Mouse (Mus musculus) stomach, embryonic 16.5 days (tissue): ENCODE results near the gene Mael. TPM values are rescaled to one million over a fixed set of nuclear protein-coding genes. Genes with fewer than 3 reads are reported as not detected.

Source experiments
- ATAC-seq: fragments of 200-750 bp; cut with Nextera tagmentation; 2 replicates; pipeline ENCODE4 v1.8.0; 2017; ENCODE audit warnings: moderate number of reproducible peaks, moderate TSS enrichment; ENCODE audit not compliant: insufficient read depth, low FRiP score
- H3K27ac ChIP-seq: fragments of 300-500 bp; sonication (generic); 2 replicates; pipeline ENCODE4 v1.5.1; 2014; ENCODE audit warnings: low read length
- H3K27me3 ChIP-seq: fragments of 300-500 bp; sonication (generic); 2 replicates; pipeline ENCODE4 v1.6.1; 2014; ENCODE audit warnings: low read length, control low read depth, mixed read lengths; ENCODE audit not compliant: control insufficient read depth, insufficient read depth
- H3K36me3 ChIP-seq: fragments of 300-500 bp; sonication (generic); 2 replicates; pipeline ENCODE4 v1.6.1; 2014; ENCODE audit warnings: low read length; ENCODE audit not compliant: control insufficient read depth, insufficient read depth
- H3K4me1 ChIP-seq: fragments of 300-500 bp; sonication (generic); 2 replicates; pipeline ENCODE4 v1.6.1; 2014; ENCODE audit warnings: low read length, control low read depth, mixed read lengths; ENCODE audit not compliant: control insufficient read depth, insufficient read depth
- H3K4me2 ChIP-seq: fragments of 300-500 bp; sonication (generic); 2 replicates; pipeline ENCODE4 v1.6.1; 2014; ENCODE audit warnings: low read depth, low read length, mixed read lengths
- H3K4me3 ChIP-seq: fragments of 300-500 bp; sonication (generic); replicated peaks from 2 replicates; pipeline ENCODE4 v1.5.1; 2014; ENCODE audit warnings: mild to moderate bottlenecking, low read length
- H3K9ac ChIP-seq: fragments of 300-500 bp; sonication (generic); 2 replicates; pipeline ENCODE4 v1.6.1; 2014; ENCODE audit warnings: low read length
- H3K9me3 ChIP-seq: fragments of 300-500 bp; sonication (generic); replicated peaks from 2 replicates; pipeline ENCODE4 v1.6.1; 2016; ENCODE audit warnings: low read length, control low read depth; ENCODE audit not compliant: control insufficient read depth
- WGBS: fragments of 180-500 bp; shearing (Covaris S2); extraction: QIAGEN DNeasy Blood & Tissue Kit; methylation state at CpG from one replicate; pipeline ENCODE4 v1.1.7; 2014; 5-methylcytosine and 5-hydroxymethylcytosine counted together
- polyA plus RNA-seq: library from polyadenylated mRNA; unstranded; fragments of >200 nt; fragmentation: Nextera tagmentation; extraction: Ambion mirVana; gene quantifications from 2 replicates; pipeline ENCODE4 v1.2.1, GENCODE M21; 2015

Mael gene
- polyA plus RNA-seq, 1 experiment from 2014 or later, result not detected

DNA sequence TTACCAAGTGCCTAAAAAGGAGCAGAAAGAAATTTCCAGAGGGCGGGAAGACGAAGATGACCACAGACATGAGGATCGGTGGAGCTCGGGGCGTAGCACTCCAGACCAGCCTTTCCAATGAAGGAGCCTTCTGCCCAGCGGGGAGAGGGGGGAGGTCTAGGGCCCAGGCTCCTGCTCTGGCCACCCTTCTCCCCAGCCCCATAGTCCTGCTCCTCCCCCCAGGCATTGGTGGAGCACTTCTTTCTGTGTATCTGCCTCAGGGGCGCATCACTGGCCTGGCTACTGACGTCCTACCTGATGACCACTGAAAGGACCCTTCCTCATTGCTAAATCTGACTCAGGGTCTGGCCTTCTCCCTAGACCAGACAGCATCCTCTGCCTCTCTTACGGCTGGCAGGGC lies 73.4 kb downstream of the Mael start:
- Histone ChIP-seq H3K4me1 (no peaks in the 10 kb centered on the region), H3K9ac (no peak overlapping the region), H3K27ac (no peak overlapping the region), H3K36me3 (no peaks in the 10 kb centered on the region), H3K27me3 (peaks cover under 1% of the 10 kb centered on the region), H3K4me3 (no peak overlapping the region), H3K4me2 (no peak overlapping the region), H3K9me3 (no peaks in the 10 kb centered on the region)
- no peak for ATAC-seq
- WGBS, result 91% methylated on average over 9 of the region's 9 CpGs

DNA sequence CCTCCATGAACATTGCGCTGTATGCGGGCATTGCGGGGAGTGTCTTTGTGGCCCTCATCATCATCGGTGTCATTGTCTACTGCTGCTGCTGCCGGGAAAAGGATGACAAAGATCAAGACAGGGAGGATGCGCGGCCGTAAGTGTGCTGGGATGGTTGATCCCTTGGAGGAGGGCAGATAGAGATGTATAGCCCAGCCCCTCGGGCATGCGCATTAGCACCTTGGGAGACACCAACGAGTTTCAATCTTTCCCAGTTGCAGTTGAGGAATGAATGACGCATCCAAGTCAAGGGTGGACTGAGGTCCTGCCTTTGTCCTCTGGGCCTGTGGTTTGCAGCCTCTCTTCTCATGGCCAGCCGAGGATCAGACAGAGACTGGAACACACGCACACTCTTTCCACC lies 74.0 kb downstream of the Mael start:
- ATAC-seq, result no peak
- Histone ChIP-seq H3K4me2 (no peak overlapping the region), H3K27me3 (peaks cover 7% of the 10 kb centered on the region), H3K9ac (no peak overlapping the region), H3K4me3 (no peak overlapping the region), H3K4me1 (no peaks in the 10 kb centered on the region), H3K9me3 (no peaks in the 10 kb centered on the region), H3K36me3 (no peaks in the 10 kb centered on the region), H3K27ac (no peak overlapping the region)
- WGBS, result 88% methylated on average over 14 of the region's 14 CpGs

DNA sequence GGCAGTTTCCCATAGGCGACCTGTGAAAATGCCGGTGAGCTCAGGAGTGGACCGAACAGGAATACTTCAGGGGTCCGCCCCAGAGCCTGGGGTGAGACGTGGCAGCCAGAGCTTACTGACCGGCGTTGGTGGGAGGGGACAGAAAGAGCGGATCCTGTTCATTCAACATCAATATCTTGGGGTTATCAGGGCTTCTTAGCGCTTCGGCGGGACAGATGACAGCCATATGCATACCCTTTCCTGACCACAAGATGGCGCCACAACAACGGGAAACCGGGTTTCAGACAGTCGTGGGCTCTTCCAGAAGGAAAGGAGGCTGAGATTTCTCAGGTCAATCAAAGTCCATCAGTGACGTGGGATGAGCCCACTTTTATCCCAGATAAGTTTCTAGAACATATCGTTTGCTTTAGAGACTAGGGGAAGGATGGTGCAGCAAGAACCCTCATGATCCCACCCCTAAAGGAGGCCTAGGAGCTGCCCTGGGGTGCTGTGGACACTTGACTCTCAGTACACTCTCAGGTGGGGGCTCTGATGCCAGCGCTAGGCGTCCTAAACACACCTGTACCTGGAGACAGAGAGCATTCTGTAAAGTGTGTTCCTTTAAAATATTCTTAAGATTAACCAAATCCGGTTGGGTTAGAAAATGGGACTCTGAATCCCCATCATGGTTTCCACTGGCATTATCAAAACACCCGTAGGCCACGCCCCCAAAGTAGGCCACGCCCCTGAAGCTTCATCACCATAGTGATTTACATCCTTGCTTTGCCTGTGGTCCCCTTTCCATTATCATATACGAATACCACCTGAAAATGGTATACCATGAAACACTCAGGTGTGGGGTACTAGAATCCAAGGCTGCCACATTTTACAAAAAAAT lies 77.7 kb downstream of the Mael start:
- Histone ChIP-seq H3K27ac (no peak overlapping the region), H3K9me3 (no peaks in the 10 kb centered on the region), H3K27me3 (peaks cover 9% of the 10 kb centered on the region), H3K4me1 (no peaks in the 10 kb centered on the region), H3K4me2 (peak overlapping the region; percentile 33; the same call in 1 of the 2 replicates), H3K36me3 (no peaks in the 10 kb centered on the region), H3K4me3 (0 out of 2 replicates have a peak overlapping the region, but pooled peaks have one; percentile 10), H3K9ac (no peak overlapping the region)
- peak; percentile 21; the same call in 1 of the 2 replicates for ATAC-seq
- WGBS, result 15% methylated on average over 24 of the region's 24 CpGs

DNA sequence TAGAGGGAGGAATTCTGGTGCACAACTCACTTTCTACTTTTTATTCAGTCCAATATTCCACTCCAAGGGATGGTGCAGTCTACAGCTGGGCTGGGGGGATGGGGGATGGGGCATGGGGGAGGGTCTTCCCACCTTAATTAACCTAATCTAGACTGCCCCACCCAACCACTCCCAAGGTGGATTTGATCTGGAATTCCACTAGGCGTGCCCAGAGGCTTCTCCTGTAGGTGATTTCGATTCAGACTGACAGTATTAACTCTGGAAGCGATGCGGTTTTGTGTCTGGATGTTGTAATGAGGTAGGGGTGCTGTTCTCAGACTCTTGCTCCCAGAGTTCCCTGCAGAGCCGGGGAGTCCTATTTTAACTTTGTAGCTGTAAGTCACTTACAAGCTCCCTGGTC lies 78.4 kb downstream of the Mael start:
- Histone ChIP-seq H3K4me1 (no peaks in the 10 kb centered on the region; the same call in 1 of the 2 replicates), H3K4me3 (0 out of 2 replicates have a peak overlapping the region, but pooled peaks have one; percentile 10), H3K27ac (no peak overlapping the region), H3K36me3 (no peaks in the 10 kb centered on the region), H3K4me2 (no peak overlapping the region; the same call in 1 of the 2 replicates), H3K27me3 (peaks cover 15% of the 10 kb centered on the region), H3K9me3 (no peaks in the 10 kb centered on the region), H3K9ac (no peak overlapping the region)
- WGBS, result 47% methylated on average over 5 of the region's 5 CpGs
- no peak for ATAC-seq

DNA sequence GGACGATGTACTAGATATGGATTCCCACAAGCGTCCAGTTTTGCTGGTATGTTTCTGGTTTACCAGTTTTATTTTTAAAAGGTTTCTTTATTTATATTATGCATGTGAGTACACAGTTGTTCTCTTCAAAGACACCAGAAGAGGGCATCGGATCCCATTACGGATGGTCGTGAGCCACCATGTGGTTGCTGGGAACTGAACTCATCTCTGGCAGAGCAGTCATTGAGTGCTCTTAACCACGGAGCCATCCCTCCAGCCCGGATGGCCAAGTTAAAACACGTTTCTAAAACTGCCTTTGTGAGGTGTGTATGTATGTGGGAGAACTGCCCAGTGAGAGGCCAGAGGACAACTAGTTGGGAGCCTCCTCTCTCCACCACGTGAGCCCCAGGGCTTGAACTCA lies 79.9 kb downstream of the Mael start:
- Histone ChIP-seq H3K4me1 (no peaks in the 10 kb centered on the region; the same call in 1 of the 2 replicates), H3K9ac (no peak overlapping the region), H3K9me3 (no peaks in the 10 kb centered on the region), H3K27me3 (peaks cover 22% of the 10 kb centered on the region), H3K36me3 (no peaks in the 10 kb centered on the region), H3K27ac (no peak overlapping the region), H3K4me3 (no peak overlapping the region), H3K4me2 (no peak overlapping the region)
- ATAC-seq, result no peak
- 60% methylated on average over 9 of the region's 9 CpGs for WGBS

DNA sequence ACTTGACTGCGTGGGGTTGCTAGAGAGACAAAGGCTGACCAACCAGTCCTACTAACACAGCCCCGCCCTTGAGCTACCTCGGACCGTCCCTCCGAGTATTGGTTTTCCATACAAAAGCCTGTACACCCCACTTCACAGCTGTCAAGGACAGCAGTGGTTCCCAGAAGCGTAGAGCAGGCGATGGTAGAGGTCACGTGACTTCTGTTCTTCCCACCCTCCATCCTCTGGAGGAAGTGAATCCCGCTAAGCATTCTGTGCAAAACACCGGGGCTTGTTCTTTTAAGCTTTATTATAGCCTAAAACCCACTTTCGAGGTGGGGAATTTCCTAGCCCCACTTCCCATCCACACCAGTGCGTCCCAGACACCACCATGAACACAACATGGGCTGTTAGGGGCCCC lies 80.8 kb downstream of the Mael start:
- H3K4me2 ChIP-seq, result no peak overlapping the region
- no peaks in the 10 kb centered on the region for H3K9me3 ChIP-seq
- H3K4me3 ChIP-seq, result no peak overlapping the region
- H3K27ac ChIP-seq, result no peak overlapping the region
- H3K36me3 ChIP-seq, result no peaks in the 10 kb centered on the region
- no peak for ATAC-seq
- no peak overlapping the region for H3K9ac ChIP-seq
- H3K4me1 ChIP-seq, result no peaks in the 10 kb centered on the region; the same call in 1 of the 2 replicates
- 60% methylated on average over 12 of the region's 12 CpGs for WGBS
- H3K27me3 ChIP-seq, result peaks cover 22% of the 10 kb centered on the region

DNA sequence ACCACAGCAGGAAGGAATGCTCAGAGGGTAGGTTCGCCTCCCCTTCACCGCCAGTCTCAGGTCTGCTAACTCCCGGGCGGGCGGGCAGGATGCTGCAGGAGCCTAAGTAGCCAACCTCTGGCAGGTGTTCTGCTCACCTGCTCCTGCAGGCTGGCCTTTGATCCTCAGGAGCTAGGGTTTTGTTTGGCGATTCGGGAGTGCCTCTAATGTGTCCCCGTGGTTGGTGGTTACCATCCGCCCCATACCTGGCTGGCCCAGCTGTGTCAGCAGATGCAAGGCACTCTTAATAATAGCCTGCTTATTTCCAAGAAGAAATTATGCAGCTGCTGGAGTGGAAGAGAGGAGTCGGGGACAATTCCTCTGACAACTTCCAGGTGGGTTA lies 83.4 kb downstream of the Mael start:
- no peak overlapping the region for H3K4me2 ChIP-seq
- H3K9ac ChIP-seq, result no peak overlapping the region
- no peaks in the 10 kb centered on the region; the same call in 1 of the 2 replicates for H3K4me1 ChIP-seq
- H3K9me3 ChIP-seq, result no peaks in the 10 kb centered on the region
- H3K27me3 ChIP-seq, result peaks cover 20% of the 10 kb centered on the region
- WGBS, result 23% methylated on average over 10 of the region's 10 CpGs
- no peak overlapping the region for H3K27ac ChIP-seq
- H3K4me3 ChIP-seq, result no peak overlapping the region
- H3K36me3 ChIP-seq, result no peaks in the 10 kb centered on the region
- ATAC-seq, result no peak

DNA sequence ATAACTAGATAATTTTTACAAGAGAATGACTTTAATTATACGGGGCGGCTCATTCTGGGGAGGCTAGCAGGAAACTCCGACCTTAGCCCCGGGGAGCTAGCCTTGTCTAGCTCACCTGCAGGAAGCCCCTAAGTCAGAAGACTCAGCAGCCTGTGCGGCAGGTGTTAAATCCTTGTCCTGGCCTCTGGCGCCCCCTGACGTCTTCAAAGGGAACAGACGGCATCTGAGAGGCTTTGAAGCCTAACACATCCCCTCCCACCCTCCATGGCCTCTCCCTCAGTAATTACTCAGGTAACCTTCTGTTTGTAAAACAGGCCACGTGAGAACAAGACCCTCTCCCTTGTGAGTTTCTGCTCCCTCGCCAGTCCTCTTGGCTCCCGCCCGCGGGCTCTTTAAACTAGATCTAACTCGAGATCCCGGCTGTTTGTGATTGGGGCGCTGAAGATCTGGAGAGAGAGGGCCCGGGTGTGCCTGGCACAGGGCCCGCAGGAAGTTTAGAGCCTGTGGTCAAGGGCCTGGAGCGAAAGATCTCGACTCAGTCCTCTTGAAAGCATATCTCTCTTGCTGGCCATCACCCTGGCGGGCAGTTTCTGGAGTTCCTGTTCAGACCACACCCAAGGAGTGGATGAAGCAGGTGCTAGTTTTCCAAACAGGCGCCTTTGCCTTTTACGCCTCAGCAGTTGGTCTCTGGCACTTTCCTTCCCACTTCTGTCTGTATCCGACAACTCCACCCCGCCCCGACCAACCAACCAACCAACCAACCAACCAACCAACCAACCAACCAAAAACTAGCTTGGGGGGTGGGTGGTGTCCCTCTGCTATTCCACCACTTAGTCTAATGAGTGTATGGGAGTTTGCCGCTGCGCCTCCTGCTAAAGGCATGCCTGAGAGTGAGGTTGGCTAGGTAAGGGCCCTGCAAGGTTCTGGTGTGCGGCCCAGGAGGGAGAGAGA lies 84.1 kb downstream of the Mael start:
- 7% methylated on average over 29 of the region's 29 CpGs for WGBS
- H3K4me3 ChIP-seq, result peak overlapping the region; percentile 18
- peaks cover 14% of the 10 kb centered on the region for H3K27me3 ChIP-seq
- H3K9me3 ChIP-seq, result no peaks in the 10 kb centered on the region
- H3K4me2 ChIP-seq, result peak overlapping the region; percentile 41
- no peak overlapping the region for H3K27ac ChIP-seq
- H3K36me3 ChIP-seq, result no peaks in the 10 kb centered on the region
- no peak overlapping the region for H3K9ac ChIP-seq
- no peaks in the 10 kb centered on the region; the same call in 1 of the 2 replicates for H3K4me1 ChIP-seq
- ATAC-seq, result peak; percentile 46; the same call in 1 of the 2 replicates
